Mouse (Mus musculus): ENCODE data around the gene Npnt. TPM values are rescaled to one million over a fixed set of nuclear protein-coding genes. Genes with fewer than 3 reads are reported as not detected.

Gene Npnt
- polyA plus RNA-seq, 1 experiment from 2014 or later, result 14.5 TPM

Other genes starting within 250 kb of the Npnt start
- gene Ints12, start 141.5 kb upstream of the Npnt start, polyA plus RNA-seq (2016; fragmentation: Nextera tagmentation; extraction: Ambion mirVana), result 22.1 and 24.1 TPM in 2 replicates
- gene Gstcd, start 141.7 kb upstream of the Npnt start, polyA plus RNA-seq (2016; fragmentation: Nextera tagmentation; extraction: Ambion mirVana), result 10.1 and 10.9 TPM in 2 replicates